Mouse (Mus musculus): ENCODE data around the gene Map2k5. TPM values are rescaled to one million over a fixed set of nuclear protein-coding genes. Genes with fewer than 3 reads are reported as not detected.
A peak's percentile ranks its signal among the peaks of the same experiment; 100 is the strongest.

Map2k5 gene
- polyA plus RNA-seq, 1 experiment, result not detected

GRCm38 (mm10) chr9:63149372-63149766, 228.3 kb downstream of the Map2k5 start:
- H3K27ac ChIP-seq (ENCODE audit: insufficient read depth, low read depth, low read length), result no peak overlapping the region
- H3K4me1 ChIP-seq (ENCODE audit: control insufficient read depth, insufficient read depth, low read length), result peaks cover 26% of the 10 kb centered on the region
- TF ChIP-seq CTCF (IDR thresholded peaks at IDR 0.05; ENCODE audit: insufficient read depth, low read depth, low read length) (no peak), POLR2A (IDR thresholded peaks at IDR 0.05; ENCODE audit: insufficient read depth, low read depth, low read length) (no peak)
- no peak overlapping the region for H3K4me3 ChIP-seq (ENCODE audit: insufficient read depth, low read depth, low read length)
- WGBS, result 3% methylated on average over 20 of the region's 20 CpGs

- Histone ChIP-seq H3K4me1 (ENCODE audit: control insufficient read depth, insufficient read depth, low read length) (peaks cover 26% of the 10 kb centered on the region), H3K4me3 (ENCODE audit: insufficient read depth, low read depth, low read length) (peak within 1 kb of the TSS; percentile 24), H3K27ac (ENCODE audit: insufficient read depth, low read depth, low read length) (no peak within 1 kb of the TSS)
- no peak for TF ChIP-seq POLR2A (IDR thresholded peaks at IDR 0.05; ENCODE audit: insufficient read depth, low read depth, low read length)
- TF ChIP-seq CTCF (IDR thresholded peaks at IDR 0.05; ENCODE audit: insufficient read depth, low read depth, low read length), result no peak
- 1% methylated on average over 91 of the region's 108 CpGs for WGBS
Observed at GRCm38 (mm10) chr9:63148410-63149371, 229.0 kb downstream of the Map2k5 start, which contains the start of gene Skor1. Gene Skor1, minus strand, starts transcription at chr9:63148961.

- TF ChIP-seq POLR2A (IDR thresholded peaks at IDR 0.05; ENCODE audit: insufficient read depth, low read depth, low read length) (no peak), CTCF (IDR thresholded peaks at IDR 0.05; ENCODE audit: insufficient read depth, low read depth, low read length) (no peak)
- no peak overlapping the region for H3K27ac ChIP-seq (ENCODE audit: insufficient read depth, low read depth, low read length)
- 3% methylated on average over 14 of the region's 14 CpGs for WGBS
- H3K4me1 ChIP-seq (ENCODE audit: control insufficient read depth, insufficient read depth, low read length), result peaks cover 26% of the 10 kb centered on the region
- no peak overlapping the region for H3K4me3 ChIP-seq (ENCODE audit: insufficient read depth, low read depth, low read length)
Observed at GRCm38 (mm10) chr9:63147786-63148409, 229.8 kb downstream of the Map2k5 start.

- no peak overlapping the region for H3K27ac ChIP-seq (ENCODE audit: insufficient read depth, low read depth, low read length)
- 4% methylated on average over 9 of the region's 9 CpGs for WGBS
Observed at GRCm38 (mm10) chr9:63147296-63147695, 230.4 kb downstream of the Map2k5 start.

GRCm38 (mm10) chr9:63146856-63147274, 230.8 kb downstream of the Map2k5 start:
- TF ChIP-seq POLR2A (IDR thresholded peaks at IDR 0.05; ENCODE audit: insufficient read depth, low read depth, low read length), result no peak
- WGBS, result 1% methylated on average over 19 of the region's 20 CpGs
- Histone ChIP-seq H3K27ac (ENCODE audit: insufficient read depth, low read depth, low read length) (no peak overlapping the region), H3K4me1 (ENCODE audit: control insufficient read depth, insufficient read depth, low read length) (peaks cover 26% of the 10 kb centered on the region), H3K4me3 (ENCODE audit: insufficient read depth, low read depth, low read length) (no peak overlapping the region)

More at GRCm38 (mm10) chr9:63147296-63147695, 230.4 kb downstream of the Map2k5 start:
- peaks cover 26% of the 10 kb centered on the region for H3K4me1 ChIP-seq (ENCODE audit: control insufficient read depth, insufficient read depth, low read length)
- TF ChIP-seq CTCF (IDR thresholded peaks at IDR 0.05; ENCODE audit: insufficient read depth, low read depth, low read length), result no peak
- no peak for TF ChIP-seq POLR2A (IDR thresholded peaks at IDR 0.05; ENCODE audit: insufficient read depth, low read depth, low read length)
- H3K4me3 ChIP-seq (ENCODE audit: insufficient read depth, low read depth, low read length), result no peak overlapping the region

- H3K4me1 ChIP-seq (ENCODE audit: control insufficient read depth, insufficient read depth, low read length), result peaks cover 26% of the 10 kb centered on the region
- WGBS, result 2% methylated on average over 46 of the region's 46 CpGs
- TF ChIP-seq POLR2A (IDR thresholded peaks at IDR 0.05; ENCODE audit: insufficient read depth, low read depth, low read length) (no peak), CTCF (IDR thresholded peaks at IDR 0.05; ENCODE audit: insufficient read depth, low read depth, low read length) (no peak)
- H3K27ac ChIP-seq (ENCODE audit: insufficient read depth, low read depth, low read length), result no peak overlapping the region
- no peak overlapping the region for H3K4me3 ChIP-seq (ENCODE audit: insufficient read depth, low read depth, low read length)
Observed at GRCm38 (mm10) chr9:63146126-63146855, 231.4 kb downstream of the Map2k5 start.

GRCm38 (mm10) chr9:63145249-63146125, 232.2 kb downstream of the Map2k5 start:
- no peak for TF ChIP-seq POLR2A (IDR thresholded peaks at IDR 0.05; ENCODE audit: insufficient read depth, low read depth, low read length)
- TF ChIP-seq CTCF (IDR thresholded peaks at IDR 0.05; ENCODE audit: insufficient read depth, low read depth, low read length), result no peak
- 1% methylated on average over 73 of the region's 73 CpGs for WGBS
- peaks cover 26% of the 10 kb centered on the region for H3K4me1 ChIP-seq (ENCODE audit: control insufficient read depth, insufficient read depth, low read length)
- no peak overlapping the region for H3K4me3 ChIP-seq (ENCODE audit: insufficient read depth, low read depth, low read length)
- H3K27ac ChIP-seq (ENCODE audit: insufficient read depth, low read depth, low read length), result no peak overlapping the region

Measured in olfactory bulb, adult 2 months (tissue).